Mouse (Mus musculus): ENCODE results near the gene Ciart.
A peak's percentile ranks its signal among the peaks of the same experiment; 100 is the strongest.
"Not testable (repeated sequence)": the region's sequence is repeated elsewhere in the genome, so short reads cannot be mapped to it uniquely, and the experiment has no call there.

The Ciart gene

DNA sequence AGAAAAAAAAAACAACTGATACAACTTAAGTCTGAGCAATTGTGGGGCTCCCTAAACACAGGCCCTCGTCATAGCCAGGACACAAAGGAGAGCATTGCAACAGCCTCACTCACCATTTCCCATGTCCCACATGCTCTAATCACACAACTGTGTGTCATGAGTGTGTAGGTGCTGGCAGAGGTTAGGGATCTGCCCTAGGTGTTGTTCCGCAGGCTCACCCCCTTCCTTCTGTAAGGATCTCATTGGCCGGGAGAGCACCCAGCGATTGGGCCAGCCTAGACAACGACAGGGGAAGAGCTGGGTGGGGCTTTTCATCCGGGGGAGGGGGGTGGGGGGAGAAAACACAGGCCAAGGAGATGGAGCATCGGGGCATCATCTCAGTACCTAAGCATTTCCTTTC, 18.5 kb downstream of the Ciart start:
- peak; percentile 93 for DNase-seq

DNA sequence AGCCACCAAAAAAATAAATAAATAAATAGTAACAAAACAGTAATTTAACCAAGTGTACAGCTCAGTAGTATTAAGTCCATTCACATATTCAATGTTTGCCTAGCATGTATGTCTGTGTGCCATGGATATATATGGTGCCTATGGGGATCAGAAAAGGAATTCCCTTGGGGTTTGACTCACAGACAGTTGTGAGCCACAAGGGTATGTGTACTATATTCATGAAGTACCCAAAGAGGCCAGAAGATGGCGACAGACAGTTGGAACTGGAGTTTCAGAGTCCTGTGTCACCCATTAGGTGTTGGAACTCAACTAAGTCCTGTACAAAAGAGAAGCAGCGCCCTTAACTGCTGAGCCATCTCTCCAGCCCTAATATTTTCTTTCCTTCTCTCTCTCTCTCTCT, 20.3 kb downstream of the Ciart start:
- DNase-seq, result peak; percentile 96

- DNase-seq, result no peak
Measured at GRCm38 (mm10) chr3:95861216-95861615, 20.8 kb downstream of the Ciart start.

GRCm38 (mm10) chr3:95860323-95860722, 21.7 kb downstream of the Ciart start:
- peak; percentile 87 for DNase-seq

GRCm38 (mm10) chr3:95858278-95858677, 23.8 kb downstream of the Ciart start:
- DNase-seq, result not testable (repeated sequence)

GRCm38 (mm10) chr3:95857050-95857449, 25.0 kb downstream of the Ciart start:
- not testable (repeated sequence) for DNase-seq

DNA sequence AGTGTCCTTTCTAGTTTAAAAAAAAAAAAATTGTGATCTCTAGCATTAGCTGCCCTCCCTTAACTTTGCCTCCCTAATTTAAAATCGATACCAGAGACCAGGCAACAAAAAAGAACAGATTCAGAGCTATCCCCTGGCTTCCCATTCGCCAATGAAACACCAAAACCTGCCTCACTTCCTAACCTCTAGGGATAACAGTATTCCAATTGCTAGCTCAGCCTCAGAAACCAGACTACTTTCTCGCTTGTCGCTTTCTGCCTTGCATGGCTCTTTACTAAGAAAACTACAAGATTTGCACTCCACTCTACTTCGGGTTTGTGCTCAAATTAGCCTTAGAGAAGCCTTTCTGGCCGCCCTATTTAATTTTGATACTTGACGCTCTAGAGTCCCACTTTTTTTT, 25.9 kb downstream of the Ciart start:
- no peak for DNase-seq

- DNase-seq, result peak; percentile 100
Measured at GRCm38 (mm10) chr3:95855502-95856089, 26.5 kb downstream of the Ciart start, which contains the start of gene Prpf3. Prpf3 (minus strand) TSS chr3:95855885.

GRCm38 (mm10) chr3:95851317-95851716, 30.7 kb downstream of the Ciart start:
- DNase-seq, result peak; percentile 54

GRCm38 (mm10) chr3:95850611-95851010, 31.4 kb downstream of the Ciart start:
- peak; percentile 68 for DNase-seq

DNA sequence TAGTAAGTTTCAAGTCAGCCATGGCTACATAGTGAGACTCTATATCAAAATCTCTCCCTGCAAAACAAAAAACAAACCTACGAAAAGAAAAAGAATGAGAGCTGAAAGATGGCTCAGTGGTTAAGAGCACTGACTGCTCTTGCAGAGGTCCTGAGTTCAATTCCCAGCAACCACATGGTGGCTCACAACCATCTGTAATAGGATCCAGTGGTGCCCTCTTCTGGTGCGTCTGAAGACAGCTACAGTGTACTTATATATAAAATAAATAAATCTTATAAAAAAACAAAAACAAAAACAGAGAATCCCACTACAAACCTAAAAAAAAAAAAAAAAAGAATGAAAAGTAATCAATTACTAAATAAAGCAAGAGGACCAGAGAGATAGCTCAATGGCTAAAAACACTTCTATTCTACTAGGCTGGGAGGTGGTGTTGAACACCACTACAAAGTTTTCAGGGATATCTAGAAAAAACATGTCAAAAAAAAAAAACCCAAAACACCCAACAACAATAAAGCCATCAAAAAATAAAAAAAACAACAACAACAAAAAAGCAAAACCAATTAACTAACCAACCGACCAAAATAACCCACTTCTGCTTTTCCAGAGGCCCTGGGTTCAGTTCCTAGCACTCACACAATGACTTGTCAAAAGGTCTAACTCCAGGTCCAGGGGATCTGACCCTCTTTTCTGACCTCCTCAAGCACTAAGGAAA, 39.4 kb downstream of the Ciart start:
- DNase-seq, result peak; percentile 67

DNA sequence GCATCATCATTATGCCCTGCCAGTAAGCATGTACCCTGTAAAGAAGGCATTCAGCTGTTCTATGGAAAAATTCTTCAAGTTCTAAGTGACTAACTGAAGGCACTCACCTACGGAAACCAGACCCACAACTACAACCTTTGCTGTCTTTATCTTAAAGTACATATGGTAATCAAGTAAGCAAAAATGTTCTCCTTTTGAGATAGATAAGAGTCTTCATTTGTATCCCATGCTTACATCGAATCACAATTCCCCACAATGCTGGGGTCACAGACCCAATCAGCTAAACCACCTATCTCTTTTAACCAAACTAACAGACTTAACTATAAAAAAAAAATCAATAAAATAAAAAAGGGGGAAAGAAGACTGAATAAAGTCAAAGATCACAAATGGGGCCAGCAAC, 42.8 kb downstream of the Ciart start:
- peak; percentile 17 for DNase-seq

DNA sequence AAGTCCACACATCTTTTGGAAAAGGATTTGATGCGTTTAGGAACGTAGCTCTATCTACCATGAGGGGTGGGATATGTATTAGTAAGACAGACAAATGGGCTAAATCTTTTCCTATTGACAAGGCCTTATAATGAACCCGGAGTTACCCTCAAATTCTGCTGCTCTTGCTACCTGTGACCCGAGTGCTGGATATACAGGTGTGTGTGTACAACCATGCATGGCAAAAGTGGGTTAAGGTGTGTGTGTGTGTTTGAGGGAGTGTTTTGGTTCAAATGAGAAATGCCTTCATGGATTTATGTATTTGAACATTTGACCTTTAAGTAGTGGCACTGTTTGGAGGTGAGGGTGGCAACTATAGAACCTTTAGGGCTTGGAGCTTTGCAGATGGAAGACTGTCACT, 53.0 kb downstream of the Ciart start:
- DNase-seq, result peak; percentile 37
